Mouse (Mus musculus) G1E (cell line): ENCODE measurements around the gene Gm11042.

Experiments used
- CTCF ChIP-seq: IDR thresholded peaks from 2 replicates; pipeline ENCODE4 v1.5.1; 2012; ENCODE audit warnings: low read depth, low read length, inconsistent platforms, mixed read lengths
- GATA1 ChIP-seq: IDR thresholded peaks from 2 replicates; pipeline ENCODE4 v1.6.1; 2012; ENCODE audit warnings: borderline replicate concordance, low read length, inconsistent platforms, mixed read lengths

GRCm38 (mm10) chr12:74321981-74322380, 5.8 kb upstream of the Gm11042 start:
- TF ChIP-seq CTCF (no peak), GATA1 (no peak)
